Mouse (Mus musculus) lung, postnatal 4 days (tissue): ENCODE results near the gene Selp.

ENCODE experiments used
- DNase-seq, 2 experiments: peaks; one replicate each; pipeline ENCODE4 v3.0.0; 2021

The Selp gene

GRCm38 (mm10) chr1:164114947-164115493, at the start of gene Selp:
TSS of gene Selp (plus strand) at chr1:164115264.
- DNase-seq = no peak

DNA sequence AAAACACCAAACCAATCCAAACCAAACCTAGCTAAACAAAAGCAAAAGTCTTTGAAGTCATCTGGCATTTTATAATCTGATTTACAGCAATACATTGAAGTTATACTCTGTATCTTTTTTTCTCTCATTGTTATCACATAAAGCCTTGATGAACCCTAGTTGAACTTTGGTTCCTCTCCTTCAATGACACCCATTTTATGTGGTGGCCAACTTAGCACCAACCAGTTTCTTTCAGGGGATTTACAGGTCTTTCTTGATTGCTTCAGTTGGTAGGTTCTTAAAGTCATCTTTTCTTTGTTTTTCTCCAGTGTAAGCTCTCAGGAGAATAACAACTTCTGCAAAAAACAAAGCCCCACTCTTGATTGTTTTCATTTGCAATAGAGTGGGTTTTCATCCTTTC, 45.8 kb upstream of the Selp start:
- DNase-seq = no peak

DNA sequence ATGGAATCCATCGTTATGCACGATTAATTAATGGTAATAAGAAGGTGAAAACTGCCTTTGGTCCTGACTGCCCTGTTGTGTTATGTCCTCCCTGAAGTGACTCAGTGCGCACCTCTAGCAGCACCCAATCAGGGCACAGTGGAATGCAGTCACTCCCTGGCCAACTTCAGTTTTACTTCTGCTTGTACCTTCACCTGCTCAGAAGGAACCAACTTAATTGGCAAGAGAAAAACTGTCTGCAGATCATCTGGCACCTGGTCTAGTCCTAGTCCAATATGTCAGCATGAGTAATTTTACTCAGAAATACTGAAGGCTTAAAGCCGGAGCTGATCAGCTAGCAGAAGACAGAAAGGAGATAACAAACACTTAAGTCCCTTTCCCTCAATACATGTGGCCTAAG, 44.6 kb upstream of the Selp start:
- DNase-seq = no peak

- DNase-seq = no peak
Measured at GRCm38 (mm10) chr1:164071111-164071510, 44.0 kb upstream of the Selp start.

GRCm38 (mm10) chr1:164072001-164072400, 43.1 kb upstream of the Selp start:
- DNase-seq = no peak

- no peak for DNase-seq
Measured at GRCm38 (mm10) chr1:164073091-164073490, 42.0 kb upstream of the Selp start.

- DNase-seq = no peak
Measured at GRCm38 (mm10) chr1:164073803-164074202, 41.3 kb upstream of the Selp start.

DNA sequence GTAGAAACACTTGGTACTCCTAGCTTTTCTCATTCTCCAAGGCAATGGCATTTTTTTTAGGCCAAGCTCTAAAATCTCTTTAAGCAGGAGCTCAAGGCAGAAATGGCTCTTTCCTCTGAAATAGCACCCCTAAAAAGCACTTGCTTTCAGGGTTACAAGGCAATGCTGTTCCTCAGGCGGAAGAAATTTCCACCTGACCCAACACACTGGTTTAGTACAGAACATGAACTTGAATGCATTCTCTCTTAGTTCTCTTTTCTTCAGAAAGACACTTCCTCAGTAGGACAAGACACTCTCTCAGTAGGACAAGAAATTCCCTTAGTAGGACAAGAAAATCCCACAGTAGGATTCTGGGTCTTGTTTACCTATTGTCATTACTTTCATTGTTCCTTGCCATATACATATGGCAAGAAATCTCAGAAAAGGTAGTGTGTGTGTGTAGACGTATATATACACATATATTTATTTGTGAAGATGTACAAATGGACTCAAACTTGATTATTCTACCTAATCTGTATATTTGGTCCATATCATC, 40.4 kb upstream of the Selp start:
- DNase-seq = no peak

DNA sequence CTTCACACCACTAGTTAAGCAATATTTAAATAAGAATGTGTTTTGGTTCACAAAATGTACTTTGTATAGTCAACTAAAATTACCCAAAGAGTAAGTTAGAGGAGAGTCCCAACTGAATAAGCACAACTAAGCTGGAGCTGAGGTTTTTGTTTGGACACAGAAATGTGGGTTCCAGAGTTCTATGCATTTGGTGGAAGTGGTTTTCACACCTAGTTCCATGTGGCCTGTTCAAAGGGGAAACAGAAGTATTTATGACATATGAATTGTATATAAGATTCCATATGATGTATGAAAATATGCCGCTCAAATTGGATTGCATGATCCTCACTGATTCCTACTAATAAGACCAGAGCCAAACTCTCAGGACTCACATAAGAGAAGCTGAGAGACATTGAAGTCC, 39.6 kb upstream of the Selp start:
- no peak for DNase-seq

DNA sequence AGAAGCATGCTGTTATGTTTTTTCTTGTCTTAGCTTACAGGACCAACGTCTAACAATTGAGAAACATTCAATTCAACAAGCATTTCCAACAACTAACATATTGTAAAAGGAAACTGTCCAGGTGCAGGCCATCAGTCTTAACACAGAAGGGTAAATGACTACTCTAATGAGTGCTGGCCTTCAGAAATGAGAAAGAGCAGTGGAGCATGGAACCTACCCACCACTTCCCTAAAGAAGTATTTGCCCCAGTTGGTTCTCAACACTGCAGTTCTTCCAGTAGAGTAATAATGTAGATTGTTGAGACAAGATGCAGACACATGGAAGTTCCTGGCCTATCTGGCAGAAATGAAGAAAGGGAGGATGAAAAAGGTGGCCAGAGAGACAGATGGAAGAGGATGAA, 38.6 kb upstream of the Selp start:
- no peak for DNase-seq

DNA sequence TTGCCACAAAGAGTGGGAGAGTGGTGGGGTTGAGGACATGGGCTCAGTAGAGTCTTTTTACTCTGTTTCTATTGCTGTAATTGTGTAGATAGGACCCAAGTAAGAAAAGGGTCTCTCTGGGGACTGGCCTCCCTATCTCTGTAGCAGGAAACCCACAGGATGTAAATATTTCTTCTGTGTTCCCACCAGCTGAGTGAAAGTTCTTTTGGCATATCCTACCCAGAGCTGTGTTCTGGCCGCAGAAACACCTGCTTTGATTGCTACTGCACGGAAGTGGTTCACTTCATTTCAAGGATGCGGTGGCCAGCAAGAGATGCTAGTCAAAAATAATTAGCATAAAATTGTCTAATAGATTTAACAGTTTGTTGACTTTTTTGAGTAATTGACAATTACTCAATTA, 38.0 kb upstream of the Selp start:
- no peak for DNase-seq

- no peak for DNase-seq
Measured at GRCm38 (mm10) chr1:164078323-164078741, 36.7 kb upstream of the Selp start.

DNA sequence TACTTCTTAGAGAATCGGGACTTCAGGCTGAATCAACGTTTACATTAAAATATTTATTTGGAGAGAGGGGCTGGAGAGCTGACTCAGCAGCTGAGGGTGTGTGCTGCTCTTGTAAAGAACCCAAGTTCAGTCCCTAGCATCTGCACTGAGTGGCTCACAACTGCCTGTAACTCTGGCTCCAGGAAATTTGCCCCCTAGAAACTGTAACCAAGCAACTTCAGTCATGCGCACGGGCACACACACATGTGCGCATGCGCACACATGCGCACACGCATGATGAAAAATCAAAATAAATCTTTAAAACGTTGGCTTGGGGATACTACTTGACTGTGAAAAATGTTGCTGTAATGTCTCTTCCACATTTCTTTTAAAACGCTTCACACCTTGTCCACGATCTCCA, 36.0 kb upstream of the Selp start:
- no peak for DNase-seq

DNA sequence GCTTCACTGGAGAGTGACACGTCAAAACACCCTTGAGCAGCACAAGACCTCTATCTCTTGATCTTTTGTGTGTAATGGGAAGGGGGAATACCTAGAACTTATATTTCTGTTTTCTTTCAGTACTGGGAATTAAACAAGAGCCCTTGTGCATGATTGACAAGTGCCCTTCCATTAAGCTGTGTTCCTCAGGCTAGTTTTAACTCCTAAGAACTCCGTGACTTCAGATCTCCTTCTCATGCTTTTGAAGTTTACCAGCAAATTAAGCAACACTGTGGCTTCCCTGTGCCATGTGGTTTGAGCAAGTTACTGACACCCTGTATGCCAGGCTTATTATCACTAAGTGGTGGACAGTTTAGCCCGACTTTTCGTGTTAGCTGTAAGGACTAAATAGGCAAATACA, 32.0 kb upstream of the Selp start:
- no peak for DNase-seq

DNA sequence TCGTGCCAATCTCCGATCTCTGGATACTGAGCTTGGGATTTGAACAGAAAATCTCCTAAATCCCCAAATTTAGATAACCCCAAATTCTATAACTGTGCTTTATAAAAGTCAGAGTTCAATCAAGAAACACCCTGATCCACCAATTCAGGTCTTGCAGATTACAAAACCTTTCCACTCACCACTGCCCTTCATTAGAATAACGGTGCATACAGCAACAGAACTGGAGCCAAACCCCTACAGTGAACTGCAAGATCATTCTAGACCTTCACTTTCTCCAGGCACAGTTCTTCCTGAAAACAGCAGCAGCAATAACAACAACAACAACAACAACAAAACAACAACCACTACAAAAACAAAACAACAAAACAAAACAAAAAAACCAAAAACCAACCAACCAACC, 28.3 kb upstream of the Selp start:
- DNase-seq = no peak

- no peak for DNase-seq
Measured at GRCm38 (mm10) chr1:164087872-164088271, 27.2 kb upstream of the Selp start.

GRCm38 (mm10) chr1:164096780-164097179, 18.3 kb upstream of the Selp start:
- DNase-seq = no peak

DNA sequence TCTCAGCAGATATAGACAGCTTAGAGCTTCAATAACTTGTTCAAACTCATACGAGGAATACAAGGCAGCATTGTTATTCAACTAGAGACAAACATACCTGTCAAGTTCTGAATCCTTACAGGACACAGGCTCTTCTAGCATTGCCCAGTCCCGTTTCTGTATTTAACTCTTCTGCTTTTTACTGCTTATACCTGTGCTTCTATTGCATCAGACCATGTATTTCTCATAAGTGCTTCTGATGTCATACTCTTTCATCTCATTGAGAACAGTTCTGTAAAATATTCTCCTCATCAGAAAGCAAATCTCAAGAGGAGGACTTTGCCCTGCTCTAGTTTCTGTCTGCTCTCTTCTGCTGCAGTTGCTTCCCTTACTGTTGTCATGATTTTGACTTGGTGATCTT, 17.2 kb upstream of the Selp start:
- no peak for DNase-seq

DNA sequence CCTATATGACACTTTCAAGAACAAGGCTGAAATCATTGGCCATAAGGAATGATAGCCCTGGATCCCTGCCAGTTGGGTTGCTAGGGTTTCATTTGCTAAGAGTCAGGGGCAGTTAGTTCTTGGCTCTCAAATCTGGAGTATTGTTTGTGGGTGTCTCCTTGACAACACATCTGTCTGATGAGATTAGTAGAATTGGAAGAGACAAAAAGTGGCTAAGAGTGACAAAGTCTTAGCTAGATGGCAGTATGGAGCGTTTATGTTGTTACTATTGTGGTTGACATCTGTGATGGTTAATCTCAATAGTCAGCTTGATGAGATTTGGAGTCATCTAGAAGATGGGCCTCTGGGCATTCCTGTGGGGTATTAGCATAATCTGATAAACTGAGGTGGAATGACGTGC, 16.7 kb upstream of the Selp start:
- DNase-seq = no peak

GRCm38 (mm10) chr1:164109763-164110162, 5.3 kb upstream of the Selp start:
- no peak for DNase-seq

GRCm38 (mm10) chr1:164110591-164111329, 4.3 kb upstream of the Selp start:
- DNase-seq = no peak

GRCm38 (mm10) chr1:164114280-164114679, 784 bp upstream of the Selp start:
- DNase-seq = no peak

- no peak for DNase-seq
Measured at GRCm38 (mm10) chr1:164115647-164116046, 583 bp downstream of the Selp start.

- no peak for DNase-seq
Measured at GRCm38 (mm10) chr1:164117869-164118268, 2.8 kb downstream of the Selp start.
